Mouse (Mus musculus): ENCODE results near the gene Pear1. TPM values are rescaled to one million over a fixed set of nuclear protein-coding genes. Genes with fewer than 3 reads are reported as not detected.

Gene Pear1
- total and polyA plus RNA-seq, 3 experiments: 0.20 to 1.2 (median 0.46) TPM

- Histone ChIP-seq H3K79me2 (replicated peaks; ENCODE audit: control insufficient read depth, extremely low read depth, insufficient read depth, poor library complexity, severe bottlenecking) (no peaks in the 10 kb centered on the region), H3K9me3 (replicated peaks; ENCODE audit: low read length) (no peaks in the 10 kb centered on the region), H3K36me3 (replicated peaks in 1 of 2; ENCODE audit: control insufficient read depth in 1 of 2, insufficient read depth in 1 of 2, low read length in 1 of 2) (no peaks in the 10 kb centered on the region), H3K27me3 (replicated peaks) (peaks cover 54% of the 10 kb centered on the region), H3K27ac (ENCODE audit: insufficient read depth, low read depth) (no peak overlapping the region), H3K4me3 (replicated peaks in 1 of 3; ENCODE audit: low read depth in 2 of 3, low read length in 2 of 3, poor library complexity in 1 of 3) (peak overlapping the region in 2 of 3 experiments; percentile 35 to 57), H3K9ac (ENCODE audit: insufficient read depth, low read depth) (0 out of 2 replicates have a peak overlapping the region, but pooled peaks have one; percentile 22), H3K4me2 (ENCODE audit: insufficient read depth, low read depth, poor library complexity, severe bottlenecking) (peak overlapping the region; percentile 81), H3K4me1 (ENCODE audit: control insufficient read depth in 1 of 2, insufficient read depth in 2 of 2) (peaks cover 8 to 32% of the 10 kb centered on the region in 2 experiments)
- dilution Hi-C loops (cut with MboI; ENCODE audit: extremely low pct_ligation_motif_present, extremely low pct_unique_long_range_greater_than_20kb, low sequenced_read_pairs): no loop called here
- TF ChIP-seq POLR2AphosphoS2 (IDR thresholded peaks at IDR 0.05; ENCODE audit: low read depth, low read length) (no peak), GABPA (IDR thresholded peaks at IDR 0.05; ENCODE audit: insufficient replicate concordance, low read depth, low read length) (no peak), CTCF (conservative IDR thresholded peaks at IDR 0.05 in 1 of 2, IDR thresholded peaks at IDR 0.05 in 1 of 2; ENCODE audit: low read depth in 2 of 2, low read length in 2 of 2) (peak in 1 of 2 experiments; percentile 91), ELF1 (IDR thresholded peaks at IDR 0.05; ENCODE audit: low read depth, low read length) (peak; percentile 35; the same call in 1 of the 2 replicates), NRF1 (IDR thresholded peaks at IDR 0.05; ENCODE audit: low read depth, low read length) (no peak), UBTF (IDR thresholded peaks at IDR 0.05; ENCODE audit: low read depth, low read length) (peak; percentile 55; the same call in 1 of the 2 replicates), RAD21 (IDR thresholded peaks at IDR 0.05; ENCODE audit: low read depth, low read length) (peak; percentile 48), CHD2 (IDR thresholded peaks at IDR 0.05; ENCODE audit: low read length) (no peak), MXI1 (IDR thresholded peaks at IDR 0.05; ENCODE audit: low read depth, low read length) (no peak), TCF12 (IDR thresholded peaks at IDR 0.05; ENCODE audit: low read depth, low read length) (no peak), IRF4 (IDR thresholded peaks at IDR 0.05; ENCODE audit: low read depth, low read length) (0 out of 2 replicates have a peak, but pooled peaks have one; percentile 21), SMC3 (IDR thresholded peaks at IDR 0.05; ENCODE audit: low read depth, low read length) (peak; percentile 88), USF1 (IDR thresholded peaks at IDR 0.05; ENCODE audit: low read depth, low read length) (no peak)
- in situ Hi-C loops (cut with MboI; ENCODE audit: low pct_ligation_motif_present, low pct_unique_long_range_greater_than_20kb, low sequenced_read_pairs): no loop called here
- peak; percentile 40 for DNase-seq (ENCODE audit: extremely low read depth)
Measured at GRCm38 (mm10) chr3:87768844-87769243, 55.3 kb downstream of the Pear1 start.

- peaks cover 8 to 35% of the 10 kb centered on the region in 2 experiments for H3K4me1 ChIP-seq (ENCODE audit: control insufficient read depth in 1 of 2, insufficient read depth in 2 of 2)
- no peak overlapping the region for H3K27ac ChIP-seq (ENCODE audit: insufficient read depth, low read depth)
- peaks cover 49% of the 10 kb centered on the region for H3K27me3 ChIP-seq (replicated peaks)
- H3K9ac ChIP-seq (ENCODE audit: insufficient read depth, low read depth): 0 out of 2 replicates have a peak overlapping the region, but pooled peaks have one; percentile 22
- in situ Hi-C loops (cut with MboI; ENCODE audit: low pct_ligation_motif_present, low pct_unique_long_range_greater_than_20kb, low sequenced_read_pairs) (no loop called here), dilution Hi-C loops (cut with MboI; ENCODE audit: extremely low pct_ligation_motif_present, extremely low pct_unique_long_range_greater_than_20kb, low sequenced_read_pairs) (no loop called here)
- H3K36me3 ChIP-seq (replicated peaks in 1 of 2; ENCODE audit: control insufficient read depth in 1 of 2, insufficient read depth in 1 of 2, low read length in 1 of 2): no peaks in the 10 kb centered on the region
- H3K9me3 ChIP-seq (replicated peaks; ENCODE audit: low read length): no peaks in the 10 kb centered on the region
- DNase-seq (ENCODE audit: extremely low read depth): no peak
- peak overlapping the region in 2 of 3 experiments; percentile 35 to 57 for H3K4me3 ChIP-seq (replicated peaks in 1 of 3; ENCODE audit: low read depth in 2 of 3, low read length in 2 of 3, poor library complexity in 1 of 3)
- no peak for TF ChIP-seq CHD1 (IDR thresholded peaks at IDR 0.05; ENCODE audit: low read depth, low read length)
- TF ChIP-seq NRF1 (IDR thresholded peaks at IDR 0.05; ENCODE audit: low read depth, low read length): no peak
- H3K4me2 ChIP-seq (ENCODE audit: insufficient read depth, low read depth, poor library complexity, severe bottlenecking): peak overlapping the region; percentile 81
- no peaks in the 10 kb centered on the region for H3K79me2 ChIP-seq (replicated peaks; ENCODE audit: control insufficient read depth, extremely low read depth, insufficient read depth, poor library complexity, severe bottlenecking)
Measured at GRCm38 (mm10) chr3:87768431-87768830, 55.7 kb downstream of the Pear1 start.

Data from CH12.LX (cell line).